Mouse (Mus musculus) ZHBTc4 (cell line): ENCODE results near the gene Cox10.

Experiments
- DNase-seq: peaks from one replicate; pipeline ENCODE4 v3.0.0-alpha.2; 2011; ENCODE audit warnings: low read depth, low spot score

Gene Cox10

GRCm38 (mm10) chr11:63957207-63957606, 122.1 kb downstream of the Cox10 start:
- peak; percentile 91 for DNase-seq

- peak; percentile 85 for DNase-seq
These were observed 122.5 kb downstream of the Cox10 start for GRCm38 (mm10) chr11:63956748-63957147.

GRCm38 (mm10) chr11:63953887-63954286, 125.4 kb downstream of the Cox10 start:
- DNase-seq = no peak

GRCm38 (mm10) chr11:63952743-63953191, 126.5 kb downstream of the Cox10 start:
- peak; percentile 92 for DNase-seq

GRCm38 (mm10) chr11:63951831-63952631, 127.2 kb downstream of the Cox10 start:
- DNase-seq = peak; percentile 95

GRCm38 (mm10) chr11:63948371-63948770, 130.9 kb downstream of the Cox10 start:
- no peak for DNase-seq

- no peak for DNase-seq
These were observed 132.2 kb downstream of the Cox10 start for GRCm38 (mm10) chr11:63947024-63947423.

GRCm38 (mm10) chr11:63943947-63944346, 135.3 kb downstream of the Cox10 start:
- no peak for DNase-seq

- DNase-seq = no peak
These were observed 135.9 kb downstream of the Cox10 start for GRCm38 (mm10) chr11:63943268-63943890.

GRCm38 (mm10) chr11:63942177-63942576, 137.1 kb downstream of the Cox10 start:
- no peak for DNase-seq

- peak; percentile 75 for DNase-seq
These were observed 142.6 kb downstream of the Cox10 start for GRCm38 (mm10) chr11:63936641-63937040.

- DNase-seq = peak; percentile 90
These were observed 152.4 kb downstream of the Cox10 start for GRCm38 (mm10) chr11:63926901-63927300.

- peak; percentile 89 for DNase-seq
These were observed 154.1 kb downstream of the Cox10 start for GRCm38 (mm10) chr11:63925161-63925582.

- peak; percentile 87 for DNase-seq
These were observed 154.9 kb downstream of the Cox10 start for GRCm38 (mm10) chr11:63924286-63924930.

GRCm38 (mm10) chr11:63923386-63923785, 155.9 kb downstream of the Cox10 start:
- peak; percentile 31 for DNase-seq

GRCm38 (mm10) chr11:63922091-63922621, 157.1 kb downstream of the Cox10 start, which contains the start of gene Hs3st3b1:
Gene Hs3st3b1, minus strand, starts transcription at chr11:63922290.
- peak; percentile 99 for DNase-seq

GRCm38 (mm10) chr11:63921044-63921951, 158.0 kb downstream of the Cox10 start:
- peak; percentile 58 for DNase-seq

GRCm38 (mm10) chr11:63920531-63920930, 158.7 kb downstream of the Cox10 start:
- DNase-seq = peak; percentile 95

- peak; percentile 48 for DNase-seq
These were observed 159.8 kb downstream of the Cox10 start for GRCm38 (mm10) chr11:63919211-63920098.
